Mouse (Mus musculus) CH12.LX (cell line): ENCODE results near the gene Gm49337. TPM values are rescaled to one million over a fixed set of nuclear protein-coding genes. Genes with fewer than 3 reads are reported as not detected.

Experiments used
- DNase-seq: peaks from one replicate; pipeline ENCODE4 v3.0.0-alpha.2; 2013; ENCODE audit errors: extremely low read depth
- H3K27ac ChIP-seq: 2 replicates; pipeline ENCODE4 v1.5.1; 2012; ENCODE audit warnings: low read depth, mild to moderate bottlenecking, control low read depth, moderate library complexity; ENCODE audit not compliant: insufficient read depth
- H3K27me3 ChIP-seq: replicated peaks from 2 replicates; pipeline ENCODE3; 2012; ENCODE audit warnings: inconsistent platforms
- H3K36me3 ChIP-seq, 2 experiments: replicated peaks in 1 of 2; 2 replicates each; pipeline versions ENCODE3 to v1.6.1; 2012; ENCODE audit warnings: inconsistent platforms in 1 of 2, low read length in 1 of 2, mild to moderate bottlenecking in 1 of 2, mixed read lengths in 1 of 2, moderate library complexity in 1 of 2; ENCODE audit not compliant: control insufficient read depth in 1 of 2, insufficient read depth in 1 of 2
- H3K4me1 ChIP-seq, 2 experiments: 2 replicates each; pipeline ENCODE4 v1.6.1; 2012; ENCODE audit warnings: inconsistent platforms in 1 of 2, moderate library complexity in 1 of 2; ENCODE audit not compliant: insufficient read depth in 2 of 2, control insufficient read depth in 1 of 2
- H3K4me2 ChIP-seq: 2 replicates; pipeline ENCODE4 v1.6.1; 2012; ENCODE audit warnings: low read depth, mild to moderate bottlenecking, control low read depth; ENCODE audit not compliant: poor library complexity, insufficient read depth, severe bottlenecking
- H3K4me3 ChIP-seq, 3 experiments: fragments of 150-350 bp in 1 of 3; sonication (generic) in 1 of 3; replicated peaks in 1 of 3; 2 replicates each; pipeline versions ENCODE3 to v1.5.1; 2011 to 2012; ENCODE audit warnings: low read depth in 2 of 3, low read length in 2 of 3, mild to moderate bottlenecking in 2 of 3, moderate library complexity in 2 of 3, control low read depth in 1 of 3, improper control_type of control experiment in 1 of 3, inconsistent platforms in 1 of 3, mixed read lengths in 1 of 3; ENCODE audit not compliant: poor library complexity in 1 of 3
- H3K79me2 ChIP-seq: replicated peaks from 2 replicates; pipeline ENCODE4 v1.6.1; 2012; ENCODE audit warnings: mild to moderate bottlenecking, moderate library complexity; ENCODE audit not compliant: control insufficient read depth, poor library complexity, insufficient read depth, severe bottlenecking; ENCODE audit errors: extremely low read depth
- H3K9ac ChIP-seq: 2 replicates; pipeline ENCODE4 v1.6.1; 2012; ENCODE audit warnings: low read depth, mild to moderate bottlenecking, control low read depth, moderate library complexity; ENCODE audit not compliant: insufficient read depth
- H3K9me3 ChIP-seq: replicated peaks from 2 replicates; pipeline ENCODE3; 2012; ENCODE audit warnings: low read length, inconsistent platforms, mixed read lengths
- BHLHE40 ChIP-seq: IDR thresholded peaks from 2 replicates; pipeline ENCODE4 v1.6.1; 2011; ENCODE audit warnings: mild to moderate bottlenecking, low read depth, low read length, improper control_type of control experiment
- CHD2 ChIP-seq: IDR thresholded peaks from 2 replicates; pipeline ENCODE4 v1.6.1; 2011; ENCODE audit warnings: low read length, improper control_type of control experiment
- CTCF ChIP-seq, 2 experiments: IDR thresholded peaks in 1 of 2; conservative IDR thresholded peaks in 1 of 2; 2 replicates each; pipeline ENCODE4 v1.5.1; 2011 to 2012; ENCODE audit warnings: low read depth in 2 of 2, low read length in 2 of 2, improper control_type of control experiment in 1 of 2, inconsistent platforms in 1 of 2, mild to moderate bottlenecking in 1 of 2, moderate library complexity in 1 of 2
- E2F4 ChIP-seq: IDR thresholded peaks from 2 replicates; pipeline ENCODE4 v1.6.1; 2011; ENCODE audit warnings: low read depth, low read length, improper control_type of control experiment; ENCODE audit not compliant: insufficient replicate concordance
- ELF1 ChIP-seq: IDR thresholded peaks from 2 replicates; pipeline ENCODE4 v1.6.1; 2014; ENCODE audit warnings: low read depth, mild to moderate bottlenecking, inconsistent platforms, low read length, improper control_type of control experiment
- EP300 ChIP-seq: IDR thresholded peaks from 2 replicates; pipeline ENCODE4 v1.6.1; 2011; ENCODE audit warnings: low read length, improper control_type of control experiment
- ETS1 ChIP-seq: conservative IDR thresholded peaks from 2 replicates; pipeline ENCODE4 v1.6.1; 2012; ENCODE audit warnings: low read depth, mild to moderate bottlenecking, inconsistent platforms, low read length, improper control_type of control experiment, moderate library complexity
- GABPA ChIP-seq: IDR thresholded peaks from 2 replicates; pipeline ENCODE4 v1.6.1; 2012; ENCODE audit warnings: low read depth, low read length, improper control_type of control experiment, inconsistent platforms; ENCODE audit not compliant: insufficient replicate concordance
- JUN ChIP-seq: IDR thresholded peaks from 2 replicates; pipeline ENCODE4 v1.6.1; 2011; ENCODE audit warnings: low read depth, mild to moderate bottlenecking, low read length, improper control_type of control experiment, moderate library complexity; ENCODE audit not compliant: insufficient read depth
- KAT2A ChIP-seq: IDR thresholded peaks from 2 replicates; pipeline ENCODE4 v1.6.1; 2012; ENCODE audit warnings: low read length, improper control_type of control experiment, inconsistent platforms; ENCODE audit not compliant: insufficient replicate concordance
- MAFK ChIP-seq: IDR thresholded peaks from 2 replicates; pipeline ENCODE4 v1.6.1; 2011; ENCODE audit warnings: low read length, improper control_type of control experiment; ENCODE audit not compliant: insufficient replicate concordance
- MAZ ChIP-seq: IDR thresholded peaks from 2 replicates; pipeline ENCODE4 v1.6.1; 2012; ENCODE audit warnings: low read depth, mild to moderate bottlenecking, inconsistent platforms, low read length, improper control_type of control experiment, moderate library complexity
- MEF2A ChIP-seq: IDR thresholded peaks from 2 replicates; pipeline ENCODE4 v1.6.1; 2014; ENCODE audit warnings: low read depth, mild to moderate bottlenecking, inconsistent platforms, low read length, improper control_type of control experiment, borderline replicate concordance
- NRF1 ChIP-seq: IDR thresholded peaks from 2 replicates; pipeline ENCODE4 v1.6.1; 2014; ENCODE audit warnings: low read depth, mild to moderate bottlenecking, inconsistent platforms, low read length, improper control_type of control experiment, moderate library complexity
- PAX5 ChIP-seq: IDR thresholded peaks from 2 replicates; pipeline ENCODE4 v1.6.1; 2012; ENCODE audit warnings: low read length, inconsistent platforms, mixed read lengths
- POLR2A ChIP-seq: IDR thresholded peaks from 2 replicates; pipeline ENCODE4 v1.6.1; 2011; ENCODE audit warnings: low read depth, mild to moderate bottlenecking, improper control_type of control experiment, low read length
- POLR2AphosphoS2 ChIP-seq: IDR thresholded peaks from 2 replicates; pipeline ENCODE4 v1.6.1; 2011; ENCODE audit warnings: low read depth, low read length, improper control_type of control experiment
- RAD21 ChIP-seq: IDR thresholded peaks from 2 replicates; pipeline ENCODE4 v1.6.1; 2011; ENCODE audit warnings: low read depth, mild to moderate bottlenecking, low read length, improper control_type of control experiment, moderate library complexity
- RCOR1 ChIP-seq: conservative IDR thresholded peaks from 2 replicates; pipeline ENCODE4 v1.6.1; 2012; ENCODE audit warnings: low read depth, mild to moderate bottlenecking, inconsistent platforms, low read length, improper control_type of control experiment
- SMC3 ChIP-seq: IDR thresholded peaks from 2 replicates; pipeline ENCODE4 v1.6.1; 2011; ENCODE audit warnings: low read depth, low read length, improper control_type of control experiment
- TCF12 ChIP-seq: IDR thresholded peaks from 2 replicates; pipeline ENCODE4 v1.6.1; 2014; ENCODE audit warnings: low read depth, mild to moderate bottlenecking, inconsistent platforms, low read length, improper control_type of control experiment
- USF1 ChIP-seq: IDR thresholded peaks from 2 replicates; pipeline ENCODE4 v1.6.1; 2014; ENCODE audit warnings: low read depth, mild to moderate bottlenecking, inconsistent platforms, low read length, improper control_type of control experiment
- USF2 ChIP-seq: conservative IDR thresholded peaks from 2 replicates; pipeline ENCODE4 v1.6.1; 2011; ENCODE audit warnings: low read depth, low read length, improper control_type of control experiment
- ZC3H11A ChIP-seq: IDR thresholded peaks from 2 replicates; pipeline ENCODE4 v1.6.1; 2012; ENCODE audit warnings: low read depth, mild to moderate bottlenecking, inconsistent platforms, low read length, improper control_type of control experiment
- ZKSCAN1 ChIP-seq: IDR thresholded peaks from 2 replicates; pipeline ENCODE4 v1.6.1; 2012; ENCODE audit warnings: low read depth, inconsistent platforms, low read length, improper control_type of control experiment, borderline replicate concordance
- ZMIZ1 ChIP-seq: IDR thresholded peaks from 2 replicates; pipeline ENCODE4 v1.6.1; 2012; ENCODE audit warnings: low read depth, mild to moderate bottlenecking, inconsistent platforms, low read length, improper control_type of control experiment
- ZNF384 ChIP-seq: IDR thresholded peaks from 2 replicates; pipeline ENCODE4 v1.6.1; 2012; ENCODE audit warnings: low read depth, low read length, improper control_type of control experiment, inconsistent platforms
- dilution Hi-C: fragments of 300-500 bp; cut with MboI; formaldehyde crosslinking; loops from 2 replicates; pipeline ENCODE4 v1.14.3; 2020; ENCODE audit warnings: low sequenced_read_pairs; ENCODE audit not compliant: extremely low pct_unique_long_range_greater_than_20kb, extremely low pct_ligation_motif_present
- in situ Hi-C: fragments of 300-500 bp; cut with MboI; formaldehyde crosslinking; loops from 3 replicates; pipeline ENCODE4 v1.14.3; 2019; ENCODE audit warnings: low sequenced_read_pairs, low pct_ligation_motif_present, low pct_unique_long_range_greater_than_20kb, mixed read lengths
- polyA plus RNA-seq: library from polyadenylated mRNA; unstranded; fragments of >175 nt; gene quantifications from 2 replicates; pipeline ENCODE4 v1.2.1, GENCODE M21; 2012; ENCODE audit warnings: low read depth; ENCODE audit not compliant: insufficient read length
- total RNA-seq, 2 experiments: library from RNA; depleted of rRNA; stranded (reverse); fragments of 300-350 nt in 1 of 2; fragments of >200 nt in 1 of 2; gene quantifications; 2 replicates each; pipeline ENCODE4 v1.2.3; 2012 to 2014

The Gm49337 gene
- total and polyA plus RNA-seq, 3 experiments: not detected

DNA sequence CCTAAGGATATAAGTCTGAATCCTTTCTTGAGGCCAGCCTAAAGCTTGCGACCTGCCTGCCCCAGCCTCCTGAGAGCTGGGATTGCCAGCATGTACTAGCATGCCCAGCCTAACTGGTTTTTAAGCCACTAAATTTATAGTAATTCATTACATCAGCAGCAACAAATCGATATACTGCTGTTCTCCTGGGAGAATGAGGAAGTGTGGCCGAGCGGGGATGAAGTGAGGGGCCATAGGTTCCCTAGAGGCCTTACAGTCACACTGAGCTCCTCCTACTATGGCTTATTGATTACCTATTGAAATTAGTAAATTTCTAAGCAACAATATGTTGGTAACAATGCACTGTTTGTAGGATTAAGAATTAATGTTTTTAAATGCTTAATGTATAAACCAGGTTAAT, 40.1 kb upstream of the Gm49337 start:
- Histone ChIP-seq H3K27me3 (no peaks in the 10 kb centered on the region), H3K4me2 (no peak overlapping the region), H3K27ac (no peak overlapping the region), H3K4me1 (peaks cover 6 to 32% of the 10 kb centered on the region in 2 experiments), H3K36me3 (peaks cover 0 to 19% of the 10 kb centered on the region in 2 experiments), H3K9ac (no peak overlapping the region), H3K4me3 (no peak overlapping the region), H3K9me3 (no peaks in the 10 kb centered on the region), H3K79me2 (no peaks in the 10 kb centered on the region)
- no peak for DNase-seq
- dilution Hi-C loops (no loop called here), in situ Hi-C loops (no loop called here)
- TF ChIP-seq GABPA (no peak), KAT2A (no peak), ZNF384 (no peak), MEF2A (no peak), RCOR1 (no peak), PAX5 (no peak), ZMIZ1 (no peak), MAZ (no peak), BHLHE40 (no peak), CHD2 (no peak), MAFK (no peak), ELF1 (no peak), TCF12 (no peak)

DNA sequence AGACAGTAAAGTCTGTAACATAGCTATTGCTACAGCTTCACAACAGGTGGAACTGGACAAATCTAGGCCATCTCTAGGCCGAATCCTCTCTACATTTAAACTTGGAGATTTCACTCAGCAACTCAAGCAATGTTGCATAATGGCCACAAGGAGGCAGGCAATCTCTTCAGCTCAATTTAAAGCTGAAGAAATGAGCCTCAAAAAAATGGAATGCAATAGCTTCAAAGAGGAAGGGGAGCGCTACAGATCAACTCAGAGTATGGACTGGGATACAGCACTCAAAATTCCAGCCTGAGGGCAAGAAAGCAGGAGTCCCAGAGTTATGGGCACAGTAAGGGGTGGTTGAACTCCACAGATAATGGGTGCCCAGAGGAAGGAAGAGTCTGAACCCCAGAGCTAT, 38.2 kb upstream of the Gm49337 start:
- Histone ChIP-seq H3K27me3 (no peaks in the 10 kb centered on the region), H3K4me3 (no peak overlapping the region), H3K36me3 (peaks cover 0 to 19% of the 10 kb centered on the region in 2 experiments), H3K9me3 (no peaks in the 10 kb centered on the region), H3K27ac (no peak overlapping the region), H3K4me1 (peaks cover 6 to 36% of the 10 kb centered on the region in 2 experiments), H3K9ac (no peak overlapping the region)
- dilution Hi-C loops: no loop called here
- in situ Hi-C loops: no loop called here
- TF ChIP-seq ZC3H11A (peak; percentile 35; the same call in 1 of the 2 replicates), JUN (no peak), NRF1 (no peak), ELF1 (no peak), RAD21 (peak; percentile 91), ZKSCAN1 (no peak), PAX5 (no peak), POLR2AphosphoS2 (no peak), ZMIZ1 (no peak), USF1 (no peak), CTCF (conservative IDR thresholded peaks at IDR 0.05 in 1 of 2, IDR thresholded peaks at IDR 0.05 in 1 of 2; ENCODE audit: low read depth in 2 of 2, low read length in 2 of 2) (peak; percentile 77 to 90), USF2 (no peak), GABPA (no peak), POLR2A (no peak), MAFK (no peak), BHLHE40 (no peak), ZNF384 (peak; percentile 85), EP300 (no peak), ETS1 (no peak), E2F4 (no peak), SMC3 (peak; percentile 77)
- TF ChIP-seq, all 38 proteins: peak for 5
- Histone ChIP-seq H3K4me2 (no peak overlapping the region), H3K79me2 (no peaks in the 10 kb centered on the region)
- peak; percentile 55 for DNase-seq
